Mouse (Mus musculus): ENCODE measurements at regions not wholly inside any gene's neighbourhood (a gene's known extent, or its start where the extent isn't known, plus 50 kb on each side); places are given as distances from the start of the nearest gene placed in this dataset.

DNA sequence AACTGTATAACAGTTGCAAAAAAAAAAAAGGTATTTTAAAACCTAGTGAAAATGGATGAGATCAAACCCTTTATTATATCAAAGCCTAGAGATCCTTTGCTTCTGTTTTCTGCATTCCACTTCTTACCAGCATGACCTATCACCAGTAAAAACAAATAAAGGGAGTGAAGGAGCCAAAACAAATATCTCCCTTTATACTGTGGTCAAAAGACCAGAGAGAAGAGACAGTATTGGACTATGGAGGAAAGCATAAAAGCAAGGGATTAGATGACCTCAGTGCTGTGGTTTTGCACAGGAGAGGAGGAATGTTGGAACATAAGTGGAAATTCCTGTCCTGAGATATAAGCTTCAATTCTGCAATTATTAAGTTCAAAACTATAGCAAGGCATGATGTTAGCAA is 307.0 kb upstream of the Thbs1 start:
- H3K9me3 ChIP-seq (replicated peaks): no peaks in the 10 kb centered on the region
- no peaks in the 10 kb centered on the region for H3K27me3 ChIP-seq (replicated peaks)
- H3K4me1 ChIP-seq: no peaks in the 10 kb centered on the region
- no peak for ATAC-seq (ENCODE audit: low FRiP score)
- H3K4me2 ChIP-seq: no peak overlapping the region
- H3K36me3 ChIP-seq: no peaks in the 10 kb centered on the region
- no peak overlapping the region for H3K27ac ChIP-seq (replicated peaks)
- H3K9ac ChIP-seq (replicated peaks): no peak overlapping the region
- no peak overlapping the region for H3K4me3 ChIP-seq (replicated peaks)

DNA sequence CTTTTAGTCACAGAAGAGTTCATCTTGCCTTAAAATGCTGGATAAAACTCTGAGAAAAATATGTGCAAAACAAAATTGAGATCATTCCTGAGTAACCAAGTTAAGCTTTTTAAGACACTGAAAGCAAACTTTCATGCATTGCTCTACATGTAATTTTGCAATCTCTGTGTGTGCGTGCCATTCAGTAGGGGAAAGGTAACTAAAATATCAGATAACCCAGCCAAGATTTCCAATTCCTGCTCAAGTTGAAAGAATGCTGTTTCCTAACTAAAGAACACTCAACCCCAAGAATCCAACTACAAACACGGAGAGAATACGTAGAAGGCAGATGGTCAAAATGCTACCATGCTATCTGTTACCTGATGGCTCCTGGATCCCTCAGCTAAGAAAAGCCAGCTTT is 304.6 kb upstream of the Thbs1 start:
- Histone ChIP-seq H3K4me3 (replicated peaks) (no peak overlapping the region), H3K27me3 (replicated peaks) (no peaks in the 10 kb centered on the region), H3K9me3 (replicated peaks) (no peaks in the 10 kb centered on the region), H3K4me2 (no peak overlapping the region), H3K27ac (replicated peaks) (no peak overlapping the region), H3K4me1 (no peaks in the 10 kb centered on the region), H3K9ac (replicated peaks) (no peak overlapping the region), H3K36me3 (no peaks in the 10 kb centered on the region)
- ATAC-seq (ENCODE audit: low FRiP score): no peak
- WGBS: 95% methylated on average over 3 of the region's 3 CpGs

DNA sequence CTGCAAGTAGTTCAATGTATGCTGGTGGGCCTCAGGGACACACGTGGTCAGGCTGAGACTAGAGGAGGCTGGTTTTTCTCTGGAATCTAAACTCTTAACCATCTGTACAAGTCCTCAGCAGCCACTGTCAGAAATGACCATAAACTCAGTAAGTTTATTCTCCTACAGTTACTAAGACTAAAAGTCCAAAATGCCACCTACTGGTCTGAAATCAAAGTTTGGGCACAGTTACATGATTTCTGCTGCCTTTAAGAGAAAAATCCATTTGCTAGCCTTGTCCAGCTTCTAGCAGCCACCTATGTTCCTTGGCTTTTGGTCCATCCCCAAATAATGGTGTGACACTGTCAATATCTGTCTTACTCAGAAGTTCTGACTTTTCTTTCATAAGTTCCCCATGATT is 300.2 kb upstream of the Thbs1 start:
- Histone ChIP-seq H3K27ac (replicated peaks) (no peak overlapping the region), H3K36me3 (no peaks in the 10 kb centered on the region), H3K27me3 (replicated peaks) (no peaks in the 10 kb centered on the region), H3K4me3 (replicated peaks) (no peak overlapping the region), H3K9ac (replicated peaks) (no peak overlapping the region), H3K9me3 (replicated peaks) (no peaks in the 10 kb centered on the region), H3K4me1 (no peaks in the 10 kb centered on the region), H3K4me2 (no peak overlapping the region)
- no peak for ATAC-seq (ENCODE audit: low FRiP score)
- WGBS: 69% methylated on average over 1 of the region's 1 CpGs

DNA sequence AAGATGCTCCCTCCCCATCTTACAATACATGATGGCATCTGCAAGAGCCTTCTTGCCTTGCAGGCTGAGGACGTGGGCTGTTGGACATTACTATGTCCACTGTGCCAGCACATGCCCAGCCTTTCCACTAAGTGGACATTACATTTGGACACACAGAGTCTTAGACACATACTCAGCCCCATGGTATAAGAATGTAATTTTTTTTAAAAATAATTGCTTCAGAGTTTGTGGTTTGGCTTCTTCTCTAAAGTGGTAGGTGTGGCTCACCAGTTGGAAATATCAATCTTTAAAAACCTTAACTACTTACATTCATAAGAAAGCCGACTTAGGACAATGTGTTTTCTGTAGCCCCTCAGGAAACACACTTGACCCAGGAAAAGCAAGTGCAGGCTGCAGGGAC is 299.7 kb upstream of the Thbs1 start:
- no peaks in the 10 kb centered on the region for H3K9me3 ChIP-seq (replicated peaks)
- no peaks in the 10 kb centered on the region for H3K36me3 ChIP-seq
- 88% methylated on average over 2 of the region's 2 CpGs for WGBS
- no peak overlapping the region for H3K9ac ChIP-seq (replicated peaks)
- ATAC-seq (ENCODE audit: low FRiP score): no peak
- H3K27ac ChIP-seq (replicated peaks): no peak overlapping the region
- no peaks in the 10 kb centered on the region for H3K4me1 ChIP-seq
- H3K27me3 ChIP-seq (replicated peaks): no peaks in the 10 kb centered on the region
- H3K4me2 ChIP-seq: no peak overlapping the region
- no peak overlapping the region for H3K4me3 ChIP-seq (replicated peaks)

DNA sequence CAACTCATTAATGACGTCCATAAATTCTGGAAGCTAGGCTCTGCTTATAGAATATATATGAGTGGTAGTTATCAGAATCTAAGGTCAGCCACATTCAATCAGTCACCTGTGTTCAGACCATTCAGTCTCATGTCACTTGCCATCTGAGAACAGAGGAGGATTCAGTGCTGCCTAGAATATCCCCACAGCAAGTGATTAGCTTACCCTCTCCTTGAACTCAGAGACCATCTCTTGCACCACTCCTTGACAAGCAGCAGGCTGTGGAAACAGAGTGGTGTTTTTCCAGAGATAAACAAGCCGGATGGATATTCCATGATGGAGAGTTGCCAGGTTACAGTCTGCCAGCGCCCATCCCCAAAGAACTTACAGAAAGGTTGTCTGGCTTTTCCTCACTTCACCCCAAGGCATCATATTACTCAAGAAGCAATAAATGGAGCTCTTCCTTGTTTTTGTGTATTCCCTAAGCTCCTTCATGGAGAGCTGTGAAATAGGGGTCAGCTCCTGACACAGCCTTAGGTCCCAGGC is 291.9 kb upstream of the Thbs1 start:
- Histone ChIP-seq H3K27me3 (replicated peaks) (no peaks in the 10 kb centered on the region), H3K9ac (replicated peaks) (no peak overlapping the region), H3K4me2 (no peak overlapping the region), H3K4me1 (no peaks in the 10 kb centered on the region), H3K36me3 (no peaks in the 10 kb centered on the region), H3K4me3 (replicated peaks) (no peak overlapping the region), H3K9me3 (replicated peaks) (no peaks in the 10 kb centered on the region), H3K27ac (replicated peaks) (no peak overlapping the region)
- WGBS: 87% methylated on average over 3 of the region's 3 CpGs
- no peak for ATAC-seq (ENCODE audit: low FRiP score)

DNA sequence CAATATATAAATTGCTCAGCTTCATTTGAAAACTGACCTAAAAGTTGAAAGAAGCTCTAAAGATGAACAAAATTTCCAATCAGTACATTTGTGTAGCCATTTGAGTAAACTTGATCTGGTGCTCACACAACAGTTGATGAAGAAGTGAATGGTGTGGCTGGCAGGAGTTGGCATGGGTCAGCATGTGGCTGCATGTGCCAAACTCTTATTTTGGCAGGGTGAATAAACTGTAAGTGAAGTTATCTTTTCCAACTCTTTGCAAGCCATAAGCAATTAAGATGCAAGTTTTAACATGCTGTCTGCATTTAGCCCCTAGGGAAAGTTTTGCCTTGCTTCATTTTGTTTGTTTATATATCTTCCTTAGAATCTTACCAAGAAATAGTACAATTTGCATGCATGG is 291.0 kb upstream of the Thbs1 start:
- Histone ChIP-seq H3K9me3 (replicated peaks) (no peaks in the 10 kb centered on the region), H3K4me3 (replicated peaks) (no peak overlapping the region), H3K27ac (replicated peaks) (no peak overlapping the region), H3K4me2 (no peak overlapping the region), H3K36me3 (no peaks in the 10 kb centered on the region), H3K9ac (replicated peaks) (no peak overlapping the region), H3K4me1 (no peaks in the 10 kb centered on the region), H3K27me3 (replicated peaks) (no peaks in the 10 kb centered on the region)
- ATAC-seq (ENCODE audit: low FRiP score): no peak

DNA sequence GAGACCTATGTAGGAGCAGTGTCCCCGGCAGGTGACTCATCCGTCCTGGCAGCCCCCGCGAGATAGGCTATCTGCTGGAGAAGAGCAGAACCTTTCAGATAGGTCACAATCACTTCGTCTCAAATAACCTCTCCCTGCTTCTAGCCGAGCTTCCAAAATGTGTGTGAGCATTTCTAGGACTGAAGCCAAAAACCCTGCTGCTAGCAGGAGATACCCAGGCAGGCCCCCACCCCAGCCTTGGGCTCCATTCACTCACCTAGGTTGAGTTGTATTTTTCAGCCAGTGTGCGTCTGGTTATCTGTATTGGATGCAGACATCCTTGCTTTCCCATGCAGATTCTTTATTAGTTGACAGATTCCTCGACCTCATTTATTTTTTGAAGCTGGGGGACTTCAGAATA is 286.6 kb upstream of the Thbs1 start:
- no peak for ATAC-seq (ENCODE audit: low FRiP score)
- H3K4me3 ChIP-seq (replicated peaks): no peak overlapping the region
- no peak overlapping the region for H3K9ac ChIP-seq (replicated peaks)
- no peaks in the 10 kb centered on the region for H3K36me3 ChIP-seq
- no peaks in the 10 kb centered on the region for H3K9me3 ChIP-seq (replicated peaks)
- 82% methylated on average over 8 of the region's 8 CpGs for WGBS
- no peak overlapping the region for H3K27ac ChIP-seq (replicated peaks)
- no peaks in the 10 kb centered on the region for H3K27me3 ChIP-seq (replicated peaks)
- no peak overlapping the region for H3K4me2 ChIP-seq
- H3K4me1 ChIP-seq: no peaks in the 10 kb centered on the region

DNA sequence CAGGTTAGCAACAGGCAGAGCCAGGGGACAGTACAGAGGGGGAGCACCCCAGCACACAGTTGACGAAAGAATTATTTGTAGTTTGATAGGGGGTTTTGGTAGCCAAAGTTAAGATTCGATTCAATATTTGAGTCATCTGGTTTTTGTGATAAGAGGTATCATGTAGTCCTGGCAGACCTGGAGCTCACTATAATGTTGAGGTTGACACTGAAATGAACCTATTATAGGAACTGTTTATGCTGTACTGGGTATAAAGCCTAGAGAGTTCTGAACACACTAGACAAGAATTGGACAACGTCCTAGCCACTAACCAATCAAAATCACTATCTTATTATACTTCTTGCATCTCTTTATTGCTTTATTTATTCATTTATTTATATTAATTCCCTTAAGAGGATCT is 284.4 kb upstream of the Thbs1 start:
- no peak for ATAC-seq (ENCODE audit: low FRiP score)
- no peaks in the 10 kb centered on the region for H3K27me3 ChIP-seq (replicated peaks)
- no peak overlapping the region for H3K4me3 ChIP-seq (replicated peaks)
- 85% methylated on average over 3 of the region's 3 CpGs for WGBS
- no peaks in the 10 kb centered on the region for H3K36me3 ChIP-seq
- H3K27ac ChIP-seq (replicated peaks): no peak overlapping the region
- no peak overlapping the region for H3K9ac ChIP-seq (replicated peaks)
- no peaks in the 10 kb centered on the region for H3K9me3 ChIP-seq (replicated peaks)
- H3K4me1 ChIP-seq: no peaks in the 10 kb centered on the region
- H3K4me2 ChIP-seq: no peak overlapping the region

DNA sequence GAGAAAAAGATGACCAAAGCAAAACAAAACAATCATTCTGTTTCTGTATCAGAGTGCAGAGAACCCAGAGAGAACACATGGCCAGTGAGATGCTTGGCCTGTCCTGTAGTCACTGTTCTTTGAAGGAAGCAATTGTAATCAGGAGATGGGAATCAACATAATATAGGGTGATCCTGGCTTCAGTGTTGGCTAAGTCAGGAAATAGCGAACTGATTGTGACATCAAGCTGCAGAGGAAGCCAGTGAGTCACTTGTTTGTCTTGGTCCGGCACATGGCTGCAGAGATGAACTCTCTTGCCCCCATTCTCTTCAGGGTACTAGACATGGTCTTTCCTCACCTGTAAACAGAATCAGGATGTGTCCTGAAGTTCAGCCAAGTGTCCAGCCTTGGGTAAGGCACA is 273.3 kb upstream of the Thbs1 start:
- Histone ChIP-seq H3K9me3 (replicated peaks) (no peaks in the 10 kb centered on the region), H3K4me2 (no peak overlapping the region), H3K36me3 (no peaks in the 10 kb centered on the region), H3K27ac (replicated peaks) (no peak overlapping the region), H3K4me1 (no peaks in the 10 kb centered on the region), H3K4me3 (replicated peaks) (no peak overlapping the region), H3K9ac (replicated peaks) (no peak overlapping the region), H3K27me3 (replicated peaks) (no peaks in the 10 kb centered on the region)
- WGBS: 67% methylated on average over 2 of the region's 2 CpGs
- no peak for ATAC-seq (ENCODE audit: low FRiP score)

DNA sequence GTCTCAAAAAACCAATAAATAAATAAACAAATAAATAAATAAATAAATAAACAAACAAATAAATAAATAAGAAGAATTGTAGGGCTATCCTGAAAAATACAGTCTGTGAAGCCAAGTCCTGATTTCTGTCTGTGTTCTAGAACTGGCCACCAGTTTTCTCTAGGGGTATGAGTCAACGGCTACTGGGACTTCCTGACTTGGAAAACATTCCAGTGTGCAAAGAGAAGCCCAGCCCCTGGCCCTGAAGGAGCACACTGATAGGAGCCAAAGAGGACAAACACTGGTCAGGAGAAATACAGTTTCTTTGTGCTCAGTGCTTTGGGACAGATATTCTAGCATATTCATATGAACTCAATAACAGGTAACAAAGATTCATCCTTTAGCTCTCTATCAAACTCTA is 271.3 kb upstream of the Thbs1 start:
- WGBS: 93% methylated on average over 1 of the region's 1 CpGs
- no peaks in the 10 kb centered on the region for H3K9me3 ChIP-seq (replicated peaks)
- no peak overlapping the region for H3K4me2 ChIP-seq
- H3K4me3 ChIP-seq (replicated peaks): no peak overlapping the region
- no peaks in the 10 kb centered on the region for H3K4me1 ChIP-seq
- H3K36me3 ChIP-seq: no peaks in the 10 kb centered on the region
- ATAC-seq (ENCODE audit: low FRiP score): no peak
- no peaks in the 10 kb centered on the region for H3K27me3 ChIP-seq (replicated peaks)
- no peak overlapping the region for H3K9ac ChIP-seq (replicated peaks)
- H3K27ac ChIP-seq (replicated peaks): no peak overlapping the region

DNA sequence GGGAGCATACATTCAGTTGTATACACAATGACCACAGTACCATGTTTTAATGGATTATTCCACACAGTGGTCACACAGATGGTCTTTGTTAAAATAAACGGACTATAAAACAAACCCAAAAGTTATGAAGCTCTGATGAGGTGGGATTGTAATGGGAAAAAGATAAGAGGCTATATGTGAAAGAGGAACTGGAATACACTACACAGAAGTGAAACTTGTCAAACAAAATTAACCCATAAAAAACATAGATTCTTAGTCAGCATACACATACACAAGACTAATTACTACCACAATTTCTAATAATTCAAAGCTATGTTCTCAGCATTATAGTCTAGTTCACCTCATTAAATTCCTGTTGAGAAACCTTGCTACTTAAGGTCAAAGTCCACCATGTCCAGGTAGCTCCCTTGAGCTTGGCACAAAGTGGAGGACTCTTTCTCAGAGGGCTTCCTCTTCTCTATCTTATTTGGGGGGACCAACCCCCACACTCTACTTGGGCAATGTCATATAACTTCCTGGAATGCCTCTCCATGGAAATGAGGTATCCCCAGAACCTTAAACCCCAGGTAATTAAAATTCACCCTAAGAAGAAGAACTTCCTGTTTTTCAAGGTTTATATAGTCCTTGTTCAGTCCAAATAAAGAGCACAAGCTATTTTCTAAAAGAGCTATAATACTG is 269.2 kb upstream of the Thbs1 start:
- ATAC-seq (ENCODE audit: low FRiP score): no peak
- H3K4me2 ChIP-seq: no peak overlapping the region
- 78% methylated on average over 1 of the region's 1 CpGs for WGBS

DNA sequence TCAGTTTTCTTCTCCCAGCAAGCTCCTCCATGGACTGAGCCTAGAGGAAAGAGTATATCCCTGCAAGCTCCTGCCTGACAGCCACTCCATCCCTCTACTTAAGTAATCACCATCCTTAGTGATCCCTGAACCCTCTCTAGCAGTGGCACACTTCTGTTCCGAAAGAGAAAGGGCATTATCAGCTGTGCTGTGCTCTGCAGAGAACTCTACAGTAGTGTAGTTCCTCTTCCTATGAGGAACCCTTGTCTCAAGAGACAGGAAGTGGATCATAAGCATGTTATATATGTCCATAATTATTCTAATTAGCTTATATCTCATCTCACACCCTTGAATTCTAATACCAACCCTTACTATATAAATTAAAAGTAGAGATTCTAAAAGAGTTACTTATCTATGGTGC is 259.2 kb upstream of the Thbs1 start:
- Histone ChIP-seq H3K4me2 (no peak overlapping the region), H3K4me1 (no peaks in the 10 kb centered on the region), H3K36me3 (no peaks in the 10 kb centered on the region), H3K9me3 (replicated peaks) (no peaks in the 10 kb centered on the region), H3K27me3 (replicated peaks) (no peaks in the 10 kb centered on the region), H3K4me3 (replicated peaks) (no peak overlapping the region), H3K27ac (replicated peaks) (no peak overlapping the region), H3K9ac (replicated peaks) (no peak overlapping the region)
- ATAC-seq (ENCODE audit: low FRiP score): no peak
- 96% methylated on average over 1 of the region's 1 CpGs for WGBS

More for the DNA sequence above, 269.2 kb upstream of the Thbs1 start:
- Histone ChIP-seq H3K4me1 (no peaks in the 10 kb centered on the region), H3K9me3 (replicated peaks) (no peaks in the 10 kb centered on the region), H3K4me3 (replicated peaks) (no peak overlapping the region), H3K27ac (replicated peaks) (no peak overlapping the region), H3K36me3 (no peaks in the 10 kb centered on the region), H3K9ac (replicated peaks) (no peak overlapping the region), H3K27me3 (replicated peaks) (no peaks in the 10 kb centered on the region)

DNA sequence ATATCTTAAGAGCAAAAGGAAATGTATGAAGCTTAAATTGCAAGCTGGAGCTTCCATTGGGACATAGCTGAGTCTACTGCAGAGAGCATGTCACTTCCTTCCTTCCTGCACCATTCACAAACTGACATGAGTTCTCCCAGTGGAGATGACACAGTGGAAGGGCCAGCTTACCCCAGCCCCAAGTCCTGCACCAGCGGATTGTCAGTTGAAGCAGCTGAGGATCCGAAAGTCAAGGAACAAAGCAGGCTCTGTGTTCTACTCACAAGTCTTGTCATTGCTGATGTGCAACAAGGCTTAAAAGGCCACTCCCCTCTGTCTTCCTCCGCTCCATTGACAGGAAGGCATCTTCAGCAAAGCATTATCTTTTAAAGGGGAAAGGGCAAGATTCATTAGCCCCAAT is 249.4 kb upstream of the Thbs1 start:
- 51% methylated on average over 3 of the region's 3 CpGs for WGBS
- ATAC-seq (ENCODE audit: low FRiP score): no peak
- H3K27ac ChIP-seq (replicated peaks): no peak overlapping the region
- no peak overlapping the region for H3K4me2 ChIP-seq
- H3K4me1 ChIP-seq: 0 out of 2 replicates have a peak, but pooled peaks cover under 1% of the 10 kb centered on the region
- no peak overlapping the region for H3K9ac ChIP-seq (replicated peaks)
- no peaks in the 10 kb centered on the region for H3K27me3 ChIP-seq (replicated peaks)
- no peaks in the 10 kb centered on the region for H3K36me3 ChIP-seq
- no peaks in the 10 kb centered on the region for H3K9me3 ChIP-seq (replicated peaks)
- no peak overlapping the region for H3K4me3 ChIP-seq (replicated peaks)
